Mouse (Mus musculus): Measurements from ENCODE around the gene Wfdc21. TPM values are rescaled to one million over a fixed set of nuclear protein-coding genes. Genes with fewer than 3 reads are reported as not detected.

Gene Wfdc21
- polyA plus RNA-seq, 1 experiment from 2014 or later: 1.4 TPM

GRCm38 (mm10) chr11:83731116-83731515 is 15.6 kb upstream of the Wfdc21 start:
- DNase-seq (ENCODE audit: low spot score): peak; percentile 16
- H3K9ac ChIP-seq (ENCODE audit: low read depth, low read length): no peak overlapping the region
- no peak for ATAC-seq (ENCODE audit: low read depth)
- 78% methylated on average over 1 of the region's 1 CpGs for WGBS
- H3K4me3 ChIP-seq (ENCODE audit: low read depth, low read length): no peak overlapping the region
- H3K4me2 ChIP-seq (ENCODE audit: low read depth, low read length): no peak overlapping the region
- no peak overlapping the region for H3K27ac ChIP-seq (replicated peaks; ENCODE audit: low read depth, low read length)
- H3K27me3 ChIP-seq (replicated peaks; ENCODE audit: control insufficient read depth, insufficient read depth, low read length): no peaks in the 10 kb centered on the region
- 0 out of 2 replicates have a peak, but pooled peaks cover 3% of the 10 kb centered on the region for H3K9me3 ChIP-seq (ENCODE audit: control insufficient read depth, low read length)
- H3K4me1 ChIP-seq (ENCODE audit: control insufficient read depth, insufficient read depth, low read length): no peaks in the 10 kb centered on the region
- no peaks in the 10 kb centered on the region for H3K36me3 ChIP-seq (ENCODE audit: control insufficient read depth, insufficient read depth, low read length)

- Histone ChIP-seq H3K9ac (ENCODE audit: low read depth, low read length) (no peak overlapping the region), H3K9me3 (ENCODE audit: control insufficient read depth, low read length) (0 out of 2 replicates have a peak, but pooled peaks cover 3% of the 10 kb centered on the region), H3K36me3 (ENCODE audit: control insufficient read depth, insufficient read depth, low read length) (no peaks in the 10 kb centered on the region), H3K27ac (replicated peaks; ENCODE audit: low read depth, low read length) (no peak overlapping the region), H3K27me3 (replicated peaks; ENCODE audit: control insufficient read depth, insufficient read depth, low read length) (no peaks in the 10 kb centered on the region), H3K4me3 (ENCODE audit: low read depth, low read length) (no peak overlapping the region), H3K4me1 (ENCODE audit: control insufficient read depth, insufficient read depth, low read length) (no peaks in the 10 kb centered on the region), H3K4me2 (ENCODE audit: low read depth, low read length) (no peak overlapping the region)
- DNase-seq (ENCODE audit: low spot score) (no peak), ATAC-seq (ENCODE audit: low read depth) (no peak)
- 71% methylated on average over 5 of the region's 5 CpGs for WGBS
Observed at GRCm38 (mm10) chr11:83733071-83733640, 13.6 kb upstream of the Wfdc21 start.

- H3K4me2 ChIP-seq (ENCODE audit: low read depth, low read length): no peak overlapping the region
- no peak for ATAC-seq (ENCODE audit: low read depth)
- no peak for DNase-seq (ENCODE audit: low spot score)
- H3K4me3 ChIP-seq (ENCODE audit: low read depth, low read length): no peak overlapping the region
- no peak overlapping the region for H3K9ac ChIP-seq (ENCODE audit: low read depth, low read length)
- H3K4me1 ChIP-seq (ENCODE audit: control insufficient read depth, insufficient read depth, low read length): no peaks in the 10 kb centered on the region
- 64% methylated on average over 1 of the region's 1 CpGs for WGBS
- H3K27ac ChIP-seq (replicated peaks; ENCODE audit: low read depth, low read length): no peak overlapping the region
- 0 out of 2 replicates have a peak, but pooled peaks cover 3% of the 10 kb centered on the region for H3K9me3 ChIP-seq (ENCODE audit: control insufficient read depth, low read length)
- no peaks in the 10 kb centered on the region for H3K36me3 ChIP-seq (ENCODE audit: control insufficient read depth, insufficient read depth, low read length)
- H3K27me3 ChIP-seq (replicated peaks; ENCODE audit: control insufficient read depth, insufficient read depth, low read length): no peaks in the 10 kb centered on the region
Observed at GRCm38 (mm10) chr11:83734215-83734614, 12.5 kb upstream of the Wfdc21 start.

- no peak overlapping the region for H3K4me2 ChIP-seq (ENCODE audit: low read depth, low read length)
- WGBS: 74% methylated on average over 2 of the region's 2 CpGs
- H3K36me3 ChIP-seq (ENCODE audit: control insufficient read depth, insufficient read depth, low read length): no peaks in the 10 kb centered on the region
- H3K9me3 ChIP-seq (ENCODE audit: control insufficient read depth, low read length): 0 out of 2 replicates have a peak, but pooled peaks cover 3% of the 10 kb centered on the region
- H3K9ac ChIP-seq (ENCODE audit: low read depth, low read length): no peak overlapping the region
- no peaks in the 10 kb centered on the region for H3K4me1 ChIP-seq (ENCODE audit: control insufficient read depth, insufficient read depth, low read length)
- 0 out of 2 replicates have a peak, but pooled peaks cover 4% of the 10 kb centered on the region for H3K27me3 ChIP-seq (replicated peaks; ENCODE audit: control insufficient read depth, insufficient read depth, low read length)
- ATAC-seq (ENCODE audit: low read depth) (no peak), DNase-seq (ENCODE audit: low spot score) (no peak)
- H3K4me3 ChIP-seq (ENCODE audit: low read depth, low read length): no peak overlapping the region
- H3K27ac ChIP-seq (replicated peaks; ENCODE audit: low read depth, low read length): no peak overlapping the region
Observed at GRCm38 (mm10) chr11:83735881-83736280, 10.9 kb upstream of the Wfdc21 start.

- Histone ChIP-seq H3K9me3 (ENCODE audit: control insufficient read depth, low read length) (0 out of 2 replicates have a peak, but pooled peaks cover 3% of the 10 kb centered on the region), H3K36me3 (ENCODE audit: control insufficient read depth, insufficient read depth, low read length) (no peaks in the 10 kb centered on the region), H3K27me3 (replicated peaks; ENCODE audit: control insufficient read depth, insufficient read depth, low read length) (0 out of 2 replicates have a peak, but pooled peaks cover 6% of the 10 kb centered on the region), H3K9ac (ENCODE audit: low read depth, low read length) (no peak overlapping the region), H3K4me2 (ENCODE audit: low read depth, low read length) (no peak overlapping the region), H3K4me1 (ENCODE audit: control insufficient read depth, insufficient read depth, low read length) (no peaks in the 10 kb centered on the region), H3K4me3 (ENCODE audit: low read depth, low read length) (no peak overlapping the region), H3K27ac (replicated peaks; ENCODE audit: low read depth, low read length) (no peak overlapping the region)
- WGBS: 76% methylated on average over 3 of the region's 3 CpGs
- DNase-seq (ENCODE audit: low spot score) (no peak), ATAC-seq (ENCODE audit: low read depth) (no peak)
Observed at GRCm38 (mm10) chr11:83737109-83737558, 9.6 kb upstream of the Wfdc21 start.

GRCm38 (mm10) chr11:83739241-83739640 is 7.5 kb upstream of the Wfdc21 start:
- Histone ChIP-seq H3K4me1 (ENCODE audit: control insufficient read depth, insufficient read depth, low read length) (no peaks in the 10 kb centered on the region), H3K36me3 (ENCODE audit: control insufficient read depth, insufficient read depth, low read length) (no peaks in the 10 kb centered on the region), H3K27me3 (replicated peaks; ENCODE audit: control insufficient read depth, insufficient read depth, low read length) (0 out of 2 replicates have a peak, but pooled peaks cover 6% of the 10 kb centered on the region), H3K4me3 (ENCODE audit: low read depth, low read length) (no peak overlapping the region), H3K27ac (replicated peaks; ENCODE audit: low read depth, low read length) (no peak overlapping the region), H3K9ac (ENCODE audit: low read depth, low read length) (no peak overlapping the region), H3K4me2 (ENCODE audit: low read depth, low read length) (no peak overlapping the region), H3K9me3 (ENCODE audit: control insufficient read depth, low read length) (no peaks in the 10 kb centered on the region)
- ATAC-seq (ENCODE audit: low read depth) (no peak), DNase-seq (ENCODE audit: low spot score) (peak; percentile 73)
- WGBS: 18% methylated on average over 5 of the region's 5 CpGs

GRCm38 (mm10) chr11:83740443-83740991 is 6.2 kb upstream of the Wfdc21 start:
- Histone ChIP-seq H3K9me3 (ENCODE audit: control insufficient read depth, low read length) (no peaks in the 10 kb centered on the region), H3K27me3 (replicated peaks; ENCODE audit: control insufficient read depth, insufficient read depth, low read length) (0 out of 2 replicates have a peak, but pooled peaks cover 6% of the 10 kb centered on the region), H3K4me3 (ENCODE audit: low read depth, low read length) (no peak overlapping the region), H3K36me3 (ENCODE audit: control insufficient read depth, insufficient read depth, low read length) (no peaks in the 10 kb centered on the region), H3K27ac (replicated peaks; ENCODE audit: low read depth, low read length) (no peak overlapping the region), H3K4me2 (ENCODE audit: low read depth, low read length) (no peak overlapping the region), H3K4me1 (ENCODE audit: control insufficient read depth, insufficient read depth, low read length) (no peaks in the 10 kb centered on the region), H3K9ac (ENCODE audit: low read depth, low read length) (no peak overlapping the region)
- DNase-seq (ENCODE audit: low spot score): no peak
- WGBS: 74% methylated on average over 4 of the region's 4 CpGs
- ATAC-seq (ENCODE audit: low read depth): no peak

GRCm38 (mm10) chr11:83741841-83742240 is 4.9 kb upstream of the Wfdc21 start:
- Histone ChIP-seq H3K27ac (replicated peaks; ENCODE audit: low read depth, low read length) (no peak overlapping the region), H3K9ac (ENCODE audit: low read depth, low read length) (no peak overlapping the region), H3K27me3 (replicated peaks; ENCODE audit: control insufficient read depth, insufficient read depth, low read length) (0 out of 2 replicates have a peak, but pooled peaks cover 6% of the 10 kb centered on the region), H3K4me3 (ENCODE audit: low read depth, low read length) (no peak overlapping the region), H3K36me3 (ENCODE audit: control insufficient read depth, insufficient read depth, low read length) (no peaks in the 10 kb centered on the region), H3K4me2 (ENCODE audit: low read depth, low read length) (no peak overlapping the region), H3K4me1 (ENCODE audit: control insufficient read depth, insufficient read depth, low read length) (no peaks in the 10 kb centered on the region), H3K9me3 (ENCODE audit: control insufficient read depth, low read length) (no peaks in the 10 kb centered on the region)
- ATAC-seq (ENCODE audit: low read depth) (no peak), DNase-seq (ENCODE audit: low spot score) (no peak)
- WGBS: 71% methylated on average over 5 of the region's 5 CpGs
